Mouse (Mus musculus): ENCODE measurements at regions not wholly inside any gene's neighbourhood (a gene's known extent, or its start where the extent isn't known, plus 50 kb on each side); places are given as distances from the start of the nearest gene placed in this dataset.

DNA sequence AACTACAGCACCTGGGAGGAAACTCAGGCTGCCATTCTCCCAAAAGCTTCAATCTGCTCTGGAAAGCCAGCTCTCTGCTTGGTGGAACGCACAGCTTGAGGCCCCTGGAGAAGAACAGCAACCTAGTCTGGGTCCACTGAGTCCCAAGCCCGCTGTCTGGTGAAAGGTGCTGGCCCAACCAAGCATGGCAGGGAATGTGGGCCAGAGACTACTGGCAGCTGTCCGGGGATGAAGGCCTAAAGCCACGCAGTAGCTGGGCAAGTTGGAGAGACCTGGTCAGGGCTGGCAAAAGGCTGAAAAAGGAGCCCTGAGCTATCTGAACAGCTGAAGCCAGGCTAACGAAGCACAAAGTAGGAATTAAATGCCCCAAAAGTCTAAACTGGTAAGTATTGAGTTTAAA lies 139.4 kb upstream of the Mpped2 start:
- DNase-seq, result peak; percentile 83

DNA sequence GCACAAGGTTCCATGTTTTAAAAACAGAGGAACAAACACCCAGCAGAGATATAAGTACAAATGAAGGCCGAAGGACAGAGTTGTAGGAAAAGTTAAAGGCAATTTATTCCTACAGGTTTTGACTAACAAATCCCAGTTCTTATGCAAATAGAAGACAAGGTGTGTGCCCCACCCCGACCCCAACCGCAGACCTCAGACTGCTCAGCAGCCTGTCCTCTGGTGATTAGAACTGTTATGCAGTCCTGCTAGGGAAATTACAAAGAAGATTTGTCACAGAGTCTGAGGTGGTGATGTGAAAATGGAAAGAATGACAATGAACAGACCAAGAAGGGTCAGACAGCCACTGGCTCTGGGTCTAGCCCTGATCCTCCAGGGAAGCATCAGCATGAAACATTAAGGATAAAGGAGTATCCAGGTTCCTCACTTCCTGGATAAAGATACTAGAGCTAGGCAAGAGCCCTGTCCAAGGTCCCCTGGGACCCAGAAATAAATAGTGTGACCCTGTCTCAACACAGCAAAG lies 131.4 kb upstream of the Mpped2 start:
- no peak for DNase-seq

DNA sequence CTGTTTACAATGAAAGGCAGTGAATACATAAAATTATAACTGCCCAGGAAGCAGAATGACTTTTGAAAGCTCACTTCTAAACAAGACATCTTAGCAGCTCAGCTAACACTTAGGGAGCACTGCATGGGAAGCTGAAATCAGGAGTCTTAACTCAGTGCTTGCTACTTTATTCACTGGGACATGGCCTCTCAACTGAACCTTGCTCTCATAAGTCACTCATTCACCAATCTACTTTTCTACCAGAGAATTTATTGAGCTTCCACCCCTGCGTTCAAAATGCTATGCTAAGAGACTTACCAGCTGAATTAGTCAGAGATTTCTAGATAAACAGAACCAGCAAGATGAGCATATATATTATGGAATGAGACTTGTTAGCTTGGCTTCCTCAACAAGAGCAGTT lies 122.8 kb upstream of the Mpped2 start:
- no peak for DNase-seq

DNA sequence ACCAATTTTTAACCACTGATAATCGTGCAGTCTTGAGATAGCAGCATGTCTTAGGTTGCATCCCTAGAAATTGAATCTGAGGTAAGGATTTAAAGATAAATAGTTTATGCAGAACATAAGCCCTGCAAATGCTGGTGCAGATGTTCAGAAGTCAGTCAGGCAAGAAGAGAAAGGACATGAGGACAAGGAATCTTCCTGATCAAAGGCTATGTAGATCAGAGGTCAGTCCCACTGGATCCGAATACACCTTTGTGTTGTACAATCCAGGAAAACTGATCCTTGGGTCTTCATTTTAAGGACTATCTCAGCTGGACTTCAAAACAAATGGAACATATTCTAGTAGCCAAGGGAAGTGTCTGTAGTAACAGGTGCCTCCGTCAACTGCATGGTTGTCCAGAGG lies 121.7 kb upstream of the Mpped2 start:
- no peak for DNase-seq

DNA sequence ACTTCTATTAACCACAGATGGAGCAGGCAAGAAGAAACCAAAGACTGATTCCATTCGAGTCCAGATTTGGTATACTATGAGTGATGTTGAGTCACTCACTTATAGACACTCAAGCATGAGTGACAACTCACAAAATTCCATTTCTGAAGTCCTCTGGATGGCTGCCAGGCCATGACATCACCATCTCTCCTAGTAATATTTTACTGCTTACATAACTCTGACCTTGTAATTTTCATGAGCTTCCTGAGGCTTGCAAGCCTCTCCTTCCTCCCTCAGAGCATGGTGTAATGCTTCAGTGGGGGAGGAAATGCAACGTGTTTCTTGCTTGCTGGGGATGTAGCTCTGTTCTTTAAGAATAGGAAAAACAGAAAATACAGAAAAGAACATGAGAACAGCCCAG lies 121.2 kb upstream of the Mpped2 start:
- no peak for DNase-seq

DNA sequence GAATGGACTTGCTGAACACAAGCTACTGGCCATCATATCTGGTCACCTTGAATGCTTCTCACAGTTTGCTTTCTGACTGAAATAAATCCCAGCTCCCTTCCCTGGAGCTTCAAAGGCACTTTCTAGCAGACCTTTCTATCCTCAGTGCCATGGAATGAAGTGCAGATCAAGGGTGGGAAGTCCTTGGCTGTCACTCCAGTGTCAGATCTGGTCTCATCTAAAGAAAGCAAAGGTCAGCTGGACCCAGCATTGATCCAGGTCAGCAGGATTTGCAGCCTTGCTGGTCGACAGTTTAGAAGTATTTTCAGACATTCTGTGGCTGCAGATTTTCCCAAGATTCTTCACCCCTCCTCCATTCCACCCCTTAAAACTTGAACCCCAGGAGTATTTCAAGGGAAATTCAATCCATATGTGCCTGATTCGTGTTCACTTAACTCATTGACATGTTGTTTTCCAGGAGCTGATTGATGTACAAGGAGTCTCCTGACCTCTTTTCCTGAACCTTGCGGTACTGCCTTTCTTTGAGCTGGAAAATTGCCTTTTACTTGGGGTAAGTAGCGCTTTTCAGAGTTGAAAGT lies 116.2 kb upstream of the Mpped2 start:
- DNase-seq, result no peak

DNA sequence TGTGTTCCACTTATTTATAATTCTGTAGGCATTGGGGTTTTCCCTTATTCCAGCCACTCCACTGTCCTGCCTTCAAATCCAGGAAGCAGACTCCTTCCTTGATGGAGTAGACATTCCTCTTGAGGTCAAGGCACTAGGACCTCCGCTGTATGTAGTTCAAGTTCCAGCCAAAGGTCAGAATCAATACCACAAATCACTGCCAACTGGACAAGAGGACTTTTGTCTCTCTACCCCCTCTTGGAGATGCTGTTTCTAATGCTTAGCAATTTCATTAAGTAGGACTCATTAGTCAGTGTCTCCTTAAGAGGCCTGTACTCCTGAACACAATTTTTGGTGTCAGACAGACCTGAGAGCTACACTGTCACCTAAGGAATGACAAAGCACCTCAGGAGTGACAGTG lies 115.0 kb upstream of the Mpped2 start:
- DNase-seq, result no peak

DNA sequence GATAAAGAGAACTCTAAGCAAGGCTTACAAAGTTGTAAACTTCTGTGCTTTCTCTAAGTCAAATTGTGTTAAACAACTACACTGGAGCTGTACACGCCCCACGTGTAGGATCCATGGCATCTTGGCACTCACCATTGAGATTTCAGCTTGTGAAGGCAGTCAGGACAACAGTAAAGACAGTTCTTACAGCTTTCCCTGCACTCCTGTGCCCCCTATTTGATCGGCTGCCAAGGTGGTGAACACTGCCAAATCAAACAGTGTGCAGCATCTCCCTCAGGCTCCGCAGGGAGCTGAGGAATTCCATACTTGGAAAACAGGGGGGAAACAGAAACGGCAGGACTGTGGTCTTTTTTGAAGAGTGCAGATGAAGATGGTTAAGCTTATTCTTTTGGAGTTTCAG lies 112.4 kb upstream of the Mpped2 start:
- DNase-seq, result no peak

DNA sequence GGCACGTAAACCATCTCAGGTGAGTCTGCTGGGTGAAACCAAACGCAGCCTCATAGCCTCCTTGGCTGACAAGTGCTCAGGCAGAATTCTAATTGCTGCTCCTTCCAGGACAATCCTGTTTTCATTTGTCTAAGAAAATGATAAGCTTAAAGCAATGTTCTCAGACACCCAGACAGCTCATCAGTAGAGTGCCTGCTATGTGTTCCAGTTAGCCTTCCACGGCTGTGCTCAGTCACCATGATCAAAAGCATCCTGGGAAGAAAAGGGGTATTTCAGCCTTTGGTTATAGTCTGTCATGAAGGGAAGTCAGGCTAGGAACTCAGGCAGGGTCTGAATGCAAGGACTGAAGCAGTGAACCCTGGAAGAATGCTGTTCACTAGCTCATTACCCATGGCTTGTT lies 71.8 kb upstream of the Mpped2 start:
- peak; percentile 75 for DNase-seq

DNA sequence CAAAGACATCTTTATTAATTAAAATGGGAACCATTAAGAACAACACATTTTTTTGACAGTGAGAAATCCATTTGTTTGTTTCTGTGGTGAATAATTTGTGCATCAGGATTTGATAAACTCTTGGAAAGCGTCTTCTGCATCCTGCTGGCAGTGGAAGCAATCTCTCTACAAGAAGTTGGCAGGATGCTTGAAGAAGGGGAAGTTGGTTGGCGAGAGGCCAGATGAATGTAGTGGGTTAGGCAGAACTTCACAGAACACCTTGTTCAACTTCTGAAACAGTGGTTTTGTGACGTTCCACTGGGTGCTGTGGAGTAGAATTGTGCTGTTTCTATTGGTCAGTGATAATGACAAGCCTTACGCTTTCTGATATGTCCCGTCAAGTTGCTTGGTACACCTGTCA lies 70.7 kb upstream of the Mpped2 start:
- DNase-seq, result no peak

DNA sequence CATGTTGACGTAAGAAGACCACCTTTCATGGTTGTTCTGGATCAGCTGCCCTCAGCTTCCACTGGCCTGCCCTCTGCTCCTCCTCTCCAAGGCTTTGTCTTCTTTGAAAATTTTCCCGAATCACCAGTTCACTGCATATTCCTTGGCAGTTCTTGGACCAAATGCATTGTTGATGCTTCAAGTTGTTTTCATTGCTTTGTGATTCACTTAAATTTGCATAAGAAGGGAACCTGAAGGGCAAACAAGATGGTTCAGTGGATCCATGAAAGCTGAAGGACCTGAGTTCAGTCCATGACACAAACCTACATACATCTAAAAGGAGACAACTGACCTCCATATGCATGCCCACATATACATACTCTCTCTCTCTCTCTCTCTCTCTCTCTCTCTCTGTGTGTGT lies 69.4 kb upstream of the Mpped2 start:
- DNase-seq, result no peak

DNA sequence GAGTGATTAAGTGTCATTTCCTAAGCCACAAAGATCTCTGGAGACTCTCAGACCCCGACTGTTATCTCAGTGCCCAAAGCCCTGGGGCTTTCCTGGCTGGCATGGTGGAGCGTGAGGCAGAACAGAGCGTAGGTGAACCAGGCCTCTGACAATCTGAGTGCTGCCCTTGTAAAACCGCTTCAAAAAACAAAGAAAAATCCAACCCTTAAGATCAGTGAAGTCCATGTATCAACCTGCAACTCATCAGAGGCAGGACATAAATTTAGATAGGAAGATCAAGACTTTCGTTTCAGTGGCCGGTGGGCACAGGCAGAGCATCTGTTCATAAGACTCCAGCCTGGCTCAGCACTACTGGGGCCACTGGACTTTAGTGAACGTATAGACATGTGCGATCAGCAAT lies 61.1 kb upstream of the Mpped2 start:
- DNase-seq, result peak; percentile 53

Data from heart, adult 11 months (tissue).